ENCODE assay signal across 14 mouse cellular contexts in the genomic region with DNA sequence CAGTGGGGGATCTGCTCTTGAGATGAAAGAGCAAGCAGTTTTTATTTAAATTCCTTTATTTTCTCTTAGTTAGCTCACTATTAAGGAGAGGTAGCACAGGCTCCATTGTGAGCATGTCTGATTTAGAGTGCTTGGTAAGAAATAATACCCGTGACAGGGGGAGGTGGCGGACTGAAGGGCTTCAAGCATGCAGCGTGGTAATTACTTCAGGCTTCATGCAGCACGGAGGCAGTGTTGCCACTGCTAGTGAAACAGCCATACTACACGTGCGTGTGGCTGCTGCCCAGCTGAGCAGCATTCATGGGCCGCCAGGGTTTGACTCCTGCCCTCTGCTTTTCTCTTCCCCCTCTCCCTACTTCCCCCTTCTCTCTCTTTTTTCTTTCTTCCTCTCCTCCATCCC. TPM values are rescaled to one million over a fixed set of nuclear protein-coding genes. Genes with fewer than 3 reads are reported as not detected.
DNase-seq lines count a peak whose midpoint lies in the region; ATAC-seq lines count a peak whose summit lies in the region.
"Had no signal": no experiment of that assay in that cellular context is flagged by ENCODE, and none has a peak within 500 bp of the region (broad histone marks: within the 10 kb centered on the region; RNA-seq: fewer than 3 reads in every experiment).

No protein-coding gene starts in this region.

- H3K9ac ChIP-seq in neural tube, embryonic 11.5 days (ENCODE audit: low read length) = no peak overlapping the region
- peak overlapping the region; percentile 13; the same call in 1 of the 2 replicates for H3K9ac ChIP-seq in forebrain, embryonic 14.5 days (ENCODE audit: low read length)
- H3K9ac ChIP-seq in neural tube, embryonic 15.5 days (replicated peaks) = no peak overlapping the region
- H3K9ac ChIP-seq: lung, embryonic 15.5 days had no signal

- H3K27ac ChIP-seq in neural tube, embryonic 11.5 days (ENCODE audit: low read depth, low read length) = no peak overlapping the region
- no peak overlapping the region for H3K27ac ChIP-seq in forebrain, embryonic 14.5 days (ENCODE audit: low read depth, low read length)
- no peak overlapping the region for H3K27ac ChIP-seq in neural tube, embryonic 15.5 days (replicated peaks)
- H3K27ac ChIP-seq: lung, embryonic 15.5 days had no signal

- ATAC-seq in neural tube, embryonic 11.5 days (ENCODE audit: insufficient read depth, low FRiP score, low TSS enrichment) = peak; percentile 84
- ATAC-seq in forebrain, embryonic 14.5 days = peak; percentile 60
- peak; percentile 65; the same call in 1 of the 2 replicates for ATAC-seq in neural tube, embryonic 15.5 days (ENCODE audit: low FRiP score)

- WGBS in neural tube, embryonic 11.5 days = 35% methylated on average over 7 of the region's 7 CpGs
- WGBS in forebrain, embryonic 14.5 days = 7% methylated on average over 7 of the region's 7 CpGs
- WGBS in neural tube, embryonic 15.5 days = 4% methylated on average over 7 of the region's 7 CpGs

- H3K36me3 ChIP-seq in neural tube, embryonic 11.5 days (ENCODE audit: control insufficient read depth, insufficient read depth, low read length) = no peaks in the 10 kb centered on the region
- peaks cover 17% of the 10 kb centered on the region for H3K36me3 ChIP-seq in forebrain, embryonic 14.5 days (ENCODE audit: control insufficient read depth, insufficient read depth, low read length)
- H3K36me3 ChIP-seq in neural tube, embryonic 15.5 days = peaks cover 10% of the 10 kb centered on the region
- H3K36me3 ChIP-seq: lung, embryonic 15.5 days had no signal

- DNase-seq in neural tube, embryonic 11.5 days (ENCODE audit: low spot score) = peak; percentile 33
- DNase-seq in neural tube, embryonic 10.5 days (ENCODE audit: extremely low spot score, low spot score) = no peak
- DNase-seq in forebrain, embryonic 14.5 days (ENCODE audit: low spot score) = peak; percentile 51
- DNase-seq in mesoderm, embryonic 11.5 days (ENCODE audit: low read depth, low spot score) = peak; percentile 42
- DNase-seq in lung, postnatal 4 days = no peak
- no peak for DNase-seq in urinary bladder, adult 18-20 months (ENCODE audit: low spot score in 2 of 2)
- no peak for DNase-seq in kidney, adult 11 months
- DNase-seq: cerebellum, postnatal 36 days; kidney, adult 18-20 months; kidney, postnatal 36 days had no signal

- 0 out of 2 replicates have a peak, but pooled peaks cover 3% of the 10 kb centered on the region for H3K4me1 ChIP-seq in neural tube, embryonic 11.5 days (ENCODE audit: control insufficient read depth, insufficient read depth, low read length)
- H3K4me1 ChIP-seq in forebrain, embryonic 14.5 days (ENCODE audit: control insufficient read depth, insufficient read depth, low read length) = peaks cover 8% of the 10 kb centered on the region
- H3K4me1 ChIP-seq in neural tube, embryonic 15.5 days = peaks cover 33% of the 10 kb centered on the region
- H3K4me1 ChIP-seq: lung, embryonic 15.5 days had no signal

- H3K4me3 ChIP-seq in neural tube, embryonic 11.5 days (ENCODE audit: low read depth, low read length) = no peak overlapping the region
- H3K4me3 ChIP-seq in forebrain, embryonic 14.5 days (ENCODE audit: low read depth, low read length) = no peak overlapping the region
- H3K4me3 ChIP-seq in neural tube, embryonic 15.5 days (replicated peaks) = no peak overlapping the region; the same call in 1 of the 2 replicates
- H3K4me3 ChIP-seq: lung, embryonic 15.5 days had no signal

- H3K27me3 ChIP-seq in neural tube, embryonic 11.5 days (ENCODE audit: control insufficient read depth, insufficient read depth, low read length) = no peaks in the 10 kb centered on the region
- H3K27me3 ChIP-seq in forebrain, embryonic 14.5 days (replicated peaks; ENCODE audit: control insufficient read depth, insufficient read depth, low read length) = no peaks in the 10 kb centered on the region
- H3K27me3 ChIP-seq in neural tube, embryonic 15.5 days (replicated peaks) = no peaks in the 10 kb centered on the region
- H3K27me3 ChIP-seq: lung, embryonic 15.5 days had no signal

- H3K4me2 ChIP-seq in neural tube, embryonic 11.5 days (ENCODE audit: low read depth) = no peak overlapping the region
- peak overlapping the region; percentile 21; the same call in 1 of the 2 replicates for H3K4me2 ChIP-seq in forebrain, embryonic 14.5 days (ENCODE audit: low read length)
- peak overlapping the region; percentile 37 for H3K4me2 ChIP-seq in neural tube, embryonic 15.5 days
- H3K4me2 ChIP-seq: liver, embryonic 11.5 days; lung, embryonic 15.5 days had no signal

- H3K9me3 ChIP-seq in neural tube, embryonic 11.5 days (ENCODE audit: control insufficient read depth, low read length) = no peaks in the 10 kb centered on the region
- H3K9me3 ChIP-seq in forebrain, embryonic 14.5 days (replicated peaks; ENCODE audit: control insufficient read depth, low read length) = no peaks in the 10 kb centered on the region
- H3K9me3 ChIP-seq in neural tube, embryonic 15.5 days (replicated peaks) = no peaks in the 10 kb centered on the region
- H3K9me3 ChIP-seq: lung, embryonic 15.5 days had no signal

RNA-seq across cellular contexts. Expression of gene Cacng8, which starts 7.3 kb away (rescaled TPM):
- 4.9 and 5.1 TPM in 2 replicates for polyA plus RNA-seq in neural tube, embryonic 11.5 days (2014; fragmentation: Nextera tagmentation; extraction: Ambion mirVana)
- polyA plus RNA-seq in forebrain, embryonic 14.5 days (2014; fragmentation: Nextera tagmentation; extraction: Ambion mirVana) = 8.6 and 11.1 TPM in 2 replicates
- polyA plus RNA-seq in neural tube, embryonic 15.5 days (2015; fragmentation: Nextera tagmentation; extraction: Ambion mirVana) = 11.0 and 11.2 TPM in 2 replicates

RNA-seq across cellular contexts. Expression of gene Cacng6, which starts 26.2 kb away (rescaled TPM):
- polyA plus RNA-seq in neural tube, embryonic 11.5 days (2014; fragmentation: Nextera tagmentation; extraction: Ambion mirVana) = 1.4 and 1.6 TPM in 2 replicates
- polyA plus RNA-seq in forebrain, embryonic 14.5 days (2014; fragmentation: Nextera tagmentation; extraction: Ambion mirVana) = 0.09 TPM in 1 of 2 replicates, not detected in the other
- 0.43 and 0.97 TPM in 2 replicates for polyA plus RNA-seq in neural tube, embryonic 15.5 days (2015; fragmentation: Nextera tagmentation; extraction: Ambion mirVana)
- polyA plus RNA-seq: liver, embryonic 11.5 days; lung, embryonic 15.5 days; urinary bladder, adult 2 months had no signal

Comparison
In these comparisons a context has a peak if more than half of its experiments do, and no peak if none do; other contexts are left out.
1. DNase-seq: peak in neural tube, embryonic 11.5 days (single experiment), forebrain, embryonic 14.5 days (single experiment) and mesoderm, embryonic 11.5 days (single experiment); none in neural tube, embryonic 10.5 days (single experiment), lung, postnatal 4 days (0 of 2), urinary bladder, adult 18-20 months (0 of 2) and kidney, adult 11 months (single experiment).
2. Peak in every context shown above with its lines, with median percentiles within 50 percentile points of each other: ATAC-seq.